ENCODE assay signal across 8 mouse cellular contexts in genomic region chr11:32225222-32226104, GRCm38 (mm10). TPM values are rescaled to one million over a fixed set of nuclear protein-coding genes. Genes with fewer than 3 reads are reported as not detected.
DNase-seq lines count a peak whose midpoint lies in the region; ATAC-seq and TF ChIP-seq lines count a peak whose summit lies in the region.

No protein-coding gene starts in this region.

- H3K9me3 ChIP-seq in forebrain, embryonic 13.5 days (replicated peaks), result no peaks in the 10 kb centered on the region
- H3K9me3 ChIP-seq in hindbrain, embryonic 15.5 days, result no peaks in the 10 kb centered on the region
- no peaks in the 10 kb centered on the region for H3K9me3 ChIP-seq in lung, embryonic 15.5 days

- no peak for TF ChIP-seq POLR2A in cerebellum, adult 2 months (IDR thresholded peaks at IDR 0.05; ENCODE audit: borderline replicate concordance, insufficient read depth, low read length)

- peak overlapping the region; percentile 77; the same call in 1 of the 2 replicates for H3K4me2 ChIP-seq in forebrain, embryonic 13.5 days
- peak overlapping the region; percentile 83; the same call in 1 of the 2 replicates for H3K4me2 ChIP-seq in hindbrain, embryonic 15.5 days
- peak overlapping the region; percentile 82 for H3K4me2 ChIP-seq in lung, embryonic 15.5 days

- TF ChIP-seq CTCF in cerebellum, adult 2 months (IDR thresholded peaks at IDR 0.05; ENCODE audit: borderline replicate concordance, insufficient read depth, low read depth, low read length), result no peak

- H3K36me3 ChIP-seq in forebrain, embryonic 13.5 days (ENCODE audit: poor library complexity, severe bottlenecking), result peaks cover 20% of the 10 kb centered on the region
- H3K36me3 ChIP-seq in hindbrain, embryonic 15.5 days, result peaks cover 8% of the 10 kb centered on the region; the same call in 1 of the 2 replicates
- H3K36me3 ChIP-seq in lung, embryonic 15.5 days, result peaks cover 12% of the 10 kb centered on the region

- no peak overlapping the region for H3K9ac ChIP-seq in forebrain, embryonic 13.5 days
- no peak overlapping the region for H3K9ac ChIP-seq in hindbrain, embryonic 15.5 days
- H3K9ac ChIP-seq in lung, embryonic 15.5 days, result no peak overlapping the region

- no peak overlapping the region for H3K4me3 ChIP-seq in cerebellum, adult 2 months (replicated peaks; ENCODE audit: insufficient read depth, low read depth, low read length)
- no peak overlapping the region for H3K4me3 ChIP-seq in forebrain, embryonic 13.5 days
- H3K4me3 ChIP-seq in hindbrain, embryonic 15.5 days, result no peak overlapping the region
- no peak overlapping the region for H3K4me3 ChIP-seq in lung, embryonic 15.5 days

- ATAC-seq in forebrain, embryonic 13.5 days, result no peak
- no peak for ATAC-seq in hindbrain, embryonic 15.5 days (ENCODE audit: low FRiP score, low read depth)
- ATAC-seq in lung, embryonic 15.5 days (ENCODE audit: borderline replicate concordance, extremely low read depth, low FRiP score, low TSS enrichment), result peak; percentile 27; the same call in 1 of the 2 replicates
- no peak for ATAC-seq in activated CD4-positive, CD25-positive, alpha-beta regulatory T cell, adult 4 months

- 59% methylated on average over 7 of the region's 7 CpGs for WGBS in cerebellum, adult 2 months
- 64% methylated on average over 7 of the region's 7 CpGs for WGBS in forebrain, embryonic 13.5 days
- 62% methylated on average over 7 of the region's 7 CpGs for WGBS in hindbrain, embryonic 15.5 days
- WGBS in lung, embryonic 15.5 days, result 35% methylated on average over 7 of the region's 7 CpGs

- H3K27me3 ChIP-seq in cerebellum, adult 2 months (ENCODE audit: control insufficient read depth, insufficient read depth, low read length), result no peaks in the 10 kb centered on the region
- H3K27me3 ChIP-seq in forebrain, embryonic 13.5 days, result peaks cover 45% of the 10 kb centered on the region
- peaks cover 19% of the 10 kb centered on the region for H3K27me3 ChIP-seq in hindbrain, embryonic 15.5 days
- no peaks in the 10 kb centered on the region for H3K27me3 ChIP-seq in lung, embryonic 15.5 days

- H3K4me1 ChIP-seq in cerebellum, adult 2 months (ENCODE audit: control insufficient read depth, insufficient read depth, low read length), result peaks cover 37% of the 10 kb centered on the region
- peaks cover 53% of the 10 kb centered on the region for H3K4me1 ChIP-seq in forebrain, embryonic 13.5 days
- peaks cover 65% of the 10 kb centered on the region for H3K4me1 ChIP-seq in hindbrain, embryonic 15.5 days (replicated peaks)
- H3K4me1 ChIP-seq in lung, embryonic 15.5 days, result peaks cover 62% of the 10 kb centered on the region

- peak in 1 of 2 experiments; percentile 28 for DNase-seq in cerebellum, adult 2 months
- DNase-seq in cerebellum, postnatal 4 days (ENCODE audit: low spot score in 2 of 2), result no peak
- DNase-seq in 3T3-L1 (ENCODE audit: low read depth, low spot score), result peak; percentile 89
- DNase-seq in ovary, postnatal 14 days (ENCODE audit: low spot score), result no peak

- 0 out of 2 replicates have a peak overlapping the region, but pooled peaks have one; percentile 12 for H3K27ac ChIP-seq in cerebellum, adult 2 months (ENCODE audit: insufficient read depth, low read length)
- H3K27ac ChIP-seq in forebrain, embryonic 13.5 days, result no peak overlapping the region
- H3K27ac ChIP-seq in hindbrain, embryonic 15.5 days (replicated peaks), result peak overlapping the region; percentile 69
- H3K27ac ChIP-seq in lung, embryonic 15.5 days, result peak overlapping the region; percentile 97

RNA-seq across cellular contexts. Expression of gene Mpg, which starts 0.8 kb away (rescaled TPM):
- 14.8 and 15.2 TPM in 2 replicates for polyA plus RNA-seq in cerebellum, adult 2 months (2012; rRNA removed)
- 24.9 and 30.6 TPM in 2 replicates for polyA plus RNA-seq in forebrain, embryonic 13.5 days (2015; fragmentation: Nextera tagmentation; extraction: Ambion mirVana)
- 34.7 and 36.9 TPM in 2 replicates for polyA plus RNA-seq in hindbrain, embryonic 15.5 days (2015; fragmentation: Nextera tagmentation; extraction: Ambion mirVana)
- 37.7 and 37.8 TPM in 2 replicates for polyA plus RNA-seq in lung, embryonic 15.5 days (2015; fragmentation: Nextera tagmentation; extraction: Ambion mirVana)
- 10 to 100 TPM; 34.8 to 35.0 TPM for polyA plus RNA-seq in activated CD4-positive, CD25-positive, alpha-beta regulatory T cell, adult 4 months (2017; shearing (Covaris generic))

RNA-seq across cellular contexts. Expression of gene Rhbdf1, which starts 3.4 kb away (rescaled TPM):
- polyA plus RNA-seq in cerebellum, adult 2 months (2012; rRNA removed), result 31.3 and 32.1 TPM in 2 replicates
- 9.7 and 12.3 TPM in 2 replicates for polyA plus RNA-seq in forebrain, embryonic 13.5 days (2015; fragmentation: Nextera tagmentation; extraction: Ambion mirVana)
- 24.8 and 29.2 TPM in 2 replicates for polyA plus RNA-seq in hindbrain, embryonic 15.5 days (2015; fragmentation: Nextera tagmentation; extraction: Ambion mirVana)
- polyA plus RNA-seq in lung, embryonic 15.5 days (2015; fragmentation: Nextera tagmentation; extraction: Ambion mirVana), result 62.5 and 67.4 TPM in 2 replicates
- polyA plus RNA-seq in activated CD4-positive, CD25-positive, alpha-beta regulatory T cell, adult 4 months (2017; shearing (Covaris generic)), result under 1 TPM in 1 of 2 experiments, not detected in 1; 0.49 TPM

RNA-seq across cellular contexts. Expression of gene Snrnp25, which starts 20.2 kb away (rescaled TPM):
- 48.2 and 51.5 TPM in 2 replicates for polyA plus RNA-seq in cerebellum, adult 2 months (2012; rRNA removed)
- 61.3 and 64.9 TPM in 2 replicates for polyA plus RNA-seq in forebrain, embryonic 13.5 days (2015; fragmentation: Nextera tagmentation; extraction: Ambion mirVana)
- 49.5 and 50.4 TPM in 2 replicates for polyA plus RNA-seq in hindbrain, embryonic 15.5 days (2015; fragmentation: Nextera tagmentation; extraction: Ambion mirVana)
- polyA plus RNA-seq in lung, embryonic 15.5 days (2015; fragmentation: Nextera tagmentation; extraction: Ambion mirVana), result 50.8 and 56.7 TPM in 2 replicates
- polyA plus RNA-seq in activated CD4-positive, CD25-positive, alpha-beta regulatory T cell, adult 4 months (2017; shearing (Covaris generic)), result 10 to 100 TPM; 70.5 to 73.4 TPM

RNA-seq across cellular contexts. Expression of gene Il9r, which starts 25.4 kb away (rescaled TPM):
- not detected in 2 replicates for polyA plus RNA-seq in cerebellum, adult 2 months (2012; rRNA removed)
- polyA plus RNA-seq in forebrain, embryonic 13.5 days (2015; fragmentation: Nextera tagmentation; extraction: Ambion mirVana), result not detected in 2 replicates
- not detected in 2 replicates for polyA plus RNA-seq in hindbrain, embryonic 15.5 days (2015; fragmentation: Nextera tagmentation; extraction: Ambion mirVana)
- 0.10 and 0.45 TPM in 2 replicates for polyA plus RNA-seq in lung, embryonic 15.5 days (2015; fragmentation: Nextera tagmentation; extraction: Ambion mirVana)
- 1 to 10 TPM; 4.5 to 7.1 TPM for polyA plus RNA-seq in activated CD4-positive, CD25-positive, alpha-beta regulatory T cell, adult 4 months (2017; shearing (Covaris generic))

RNA-seq across cellular contexts. Expression of gene Nprl3, which starts 42.0 kb away (rescaled TPM):
- 81.0 and 86.9 TPM in 2 replicates for polyA plus RNA-seq in cerebellum, adult 2 months (2012; rRNA removed)
- 48.3 and 54.2 TPM in 2 replicates for polyA plus RNA-seq in forebrain, embryonic 13.5 days (2015; fragmentation: Nextera tagmentation; extraction: Ambion mirVana)
- 33.5 and 43.9 TPM in 2 replicates for polyA plus RNA-seq in hindbrain, embryonic 15.5 days (2015; fragmentation: Nextera tagmentation; extraction: Ambion mirVana)
- polyA plus RNA-seq in lung, embryonic 15.5 days (2015; fragmentation: Nextera tagmentation; extraction: Ambion mirVana), result 41.6 and 46.9 TPM in 2 replicates
- polyA plus RNA-seq in activated CD4-positive, CD25-positive, alpha-beta regulatory T cell, adult 4 months (2017; shearing (Covaris generic)), result 10 to 100 TPM; 36.7 to 37.6 TPM
